ENCODE assay signal across 9 mouse cellular contexts in the genomic region with DNA sequence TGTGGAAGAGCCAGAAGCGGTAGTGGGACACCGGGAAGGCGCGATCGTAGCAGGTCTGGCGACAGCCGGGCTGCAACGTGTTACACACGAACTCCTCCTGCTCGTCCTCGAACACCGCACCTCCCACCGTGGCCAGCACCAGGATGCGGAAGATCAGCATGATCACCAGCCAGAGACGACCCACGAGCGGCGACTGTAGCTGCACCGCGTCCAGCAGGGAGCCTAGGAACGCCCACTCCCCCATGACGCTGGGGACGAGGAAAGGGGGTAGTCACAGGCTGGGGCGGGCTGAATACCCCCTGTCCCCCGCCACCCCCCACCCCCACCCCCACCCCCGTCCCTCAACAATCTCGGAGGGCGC. TPM values are rescaled to one million over a fixed set of nuclear protein-coding genes. Genes with fewer than 3 reads are reported as not detected.
DNase-seq lines count a peak whose midpoint lies in the region; ATAC-seq and TF ChIP-seq lines count a peak whose summit lies in the region.
"Had no signal": no experiment of that assay in that cellular context is flagged by ENCODE, and none has a peak within 500 bp of the region (broad histone marks: within the 10 kb centered on the region; RNA-seq: fewer than 3 reads in every experiment).

Gene Gjd3, minus strand, starts transcription at position 244 of the 361 bp plus-strand sequence.

- peak within 1 kb of the TSS; percentile 78 for H3K9ac ChIP-seq in hindbrain, embryonic 14.5 days
- peak within 1 kb of the TSS; percentile 76 for H3K9ac ChIP-seq in midbrain, embryonic 14.5 days (replicated peaks; ENCODE audit: low read length)

- no peak for TF ChIP-seq POLR2A in bone marrow macrophage, adult 2 months (IDR thresholded peaks at IDR 0.05; ENCODE audit: borderline replicate concordance, low read depth, low read length)

- DNase-seq in kidney, adult 18-20 months = peak; percentile 23
- no peak for DNase-seq in kidney, postnatal 4 days
- DNase-seq in hindbrain, embryonic 14.5 days (ENCODE audit: low spot score) = no peak
- DNase-seq in midbrain, embryonic 14.5 days = no peak
- no peak for DNase-seq in cerebellum, postnatal 25 days
- no peak for DNase-seq in left cerebral cortex, postnatal 25 days (ENCODE audit: low spot score in 2 of 2)
- no peak for DNase-seq in urinary bladder, postnatal 14 days (ENCODE audit: low spot score)
- DNase-seq: gastrocnemius, postnatal 25 days had no signal

- intact Hi-C loops in left cerebral cortex, postnatal 25 days (cut with DNase I) = loop anchor here (5.0 to 10.0 kb wide), 3 partner anchors 55 to 1322 kb away; no protein-coding TSS in a partner anchor

- ATAC-seq in hindbrain, embryonic 14.5 days (ENCODE audit: low FRiP score) = no peak
- ATAC-seq in midbrain, embryonic 14.5 days (ENCODE audit: low FRiP score, low TSS enrichment) = peak; percentile 24; the same call in 1 of the 2 replicates

- no peaks in the 10 kb centered on the region for H3K36me3 ChIP-seq in hindbrain, embryonic 14.5 days (replicated peaks; ENCODE audit: control insufficient read depth, insufficient read depth)
- H3K36me3 ChIP-seq in midbrain, embryonic 14.5 days (ENCODE audit: control insufficient read depth, insufficient read depth, low read length) = no peaks in the 10 kb centered on the region

- TF ChIP-seq CTCF in bone marrow macrophage, adult 2 months (IDR thresholded peaks at IDR 0.05; ENCODE audit: low read depth, low read length) = no peak

- no peaks in the 10 kb centered on the region for H3K4me1 ChIP-seq in bone marrow macrophage, adult 2 months (ENCODE audit: control insufficient read depth, insufficient read depth, low read length)
- H3K4me1 ChIP-seq in hindbrain, embryonic 14.5 days (replicated peaks; ENCODE audit: control insufficient read depth, insufficient read depth, low read length) = peaks cover 5% of the 10 kb centered on the region; the same call in 1 of the 2 replicates
- peaks cover 10% of the 10 kb centered on the region for H3K4me1 ChIP-seq in midbrain, embryonic 14.5 days (ENCODE audit: control insufficient read depth, insufficient read depth, low read length)

- H3K4me3 ChIP-seq in bone marrow macrophage, adult 2 months (ENCODE audit: insufficient read depth, low read length) = peak within 1 kb of the TSS; percentile 62
- H3K4me3 ChIP-seq in hindbrain, embryonic 14.5 days (replicated peaks; ENCODE audit: low read length) = peak within 1 kb of the TSS; percentile 60
- peak within 1 kb of the TSS; percentile 62 for H3K4me3 ChIP-seq in midbrain, embryonic 14.5 days (replicated peaks; ENCODE audit: low read depth, low read length)

- no peak within 1 kb of the TSS for H3K27ac ChIP-seq in bone marrow macrophage, adult 2 months (ENCODE audit: insufficient read depth, low read depth, low read length)
- H3K27ac ChIP-seq in hindbrain, embryonic 14.5 days = peak within 1 kb of the TSS; percentile 95
- H3K27ac ChIP-seq in midbrain, embryonic 14.5 days (replicated peaks; ENCODE audit: low read depth, low read length) = peak within 1 kb of the TSS; percentile 92

- peak within 1 kb of the TSS; percentile 69 for H3K4me2 ChIP-seq in hindbrain, embryonic 14.5 days (replicated peaks)
- H3K4me2 ChIP-seq in midbrain, embryonic 14.5 days (ENCODE audit: low read length) = peak within 1 kb of the TSS; percentile 76

- WGBS in hindbrain, embryonic 14.5 days = 2% methylated on average over 28 of the region's 28 CpGs
- WGBS in midbrain, embryonic 14.5 days = 1% methylated on average over 28 of the region's 28 CpGs

- no peaks in the 10 kb centered on the region for H3K9me3 ChIP-seq in hindbrain, embryonic 14.5 days (ENCODE audit: control insufficient read depth, low read length)
- H3K9me3 ChIP-seq in midbrain, embryonic 14.5 days (ENCODE audit: control insufficient read depth, low read length) = no peaks in the 10 kb centered on the region

- H3K27me3 ChIP-seq in hindbrain, embryonic 14.5 days (ENCODE audit: control insufficient read depth, insufficient read depth, low read length) = no peaks in the 10 kb centered on the region
- H3K27me3 ChIP-seq in midbrain, embryonic 14.5 days (ENCODE audit: control insufficient read depth, insufficient read depth, low read length) = no peaks in the 10 kb centered on the region; the same call in 1 of the 2 replicates

RNA-seq across cellular contexts. Expression of gene Gjd3, which starts in this region (rescaled TPM):
- polyA plus RNA-seq in bone marrow macrophage, adult 2 months (2012; ENCODE audit: insufficient read depth, insufficient read length, missing spikeins) = not detected in 2 replicates
- polyA plus RNA-seq in hindbrain, embryonic 14.5 days (2014; fragmentation: Nextera tagmentation; extraction: Ambion mirVana) = 0.60 and 1.4 TPM in 2 replicates
- polyA plus RNA-seq in midbrain, embryonic 14.5 days (2014; fragmentation: Nextera tagmentation; extraction: Ambion mirVana) = 0.70 and 2.0 TPM in 2 replicates
- 1 to 10 TPM; 2.9 to 3.0 TPM for total RNA-seq in left cerebral cortex, postnatal 25 days (2021)
- total RNA-seq: gastrocnemius, postnatal 25 days had no signal
